Mouse (Mus musculus): ENCODE results near the gene Serpinb8.

Gene Serpinb8

GRCm38 (mm10) chr1:107642457-107643118 lies 52.8 kb downstream of the Serpinb8 start:
- DNase-seq (ENCODE audit: low read depth, low spot score), result no peak

DNA sequence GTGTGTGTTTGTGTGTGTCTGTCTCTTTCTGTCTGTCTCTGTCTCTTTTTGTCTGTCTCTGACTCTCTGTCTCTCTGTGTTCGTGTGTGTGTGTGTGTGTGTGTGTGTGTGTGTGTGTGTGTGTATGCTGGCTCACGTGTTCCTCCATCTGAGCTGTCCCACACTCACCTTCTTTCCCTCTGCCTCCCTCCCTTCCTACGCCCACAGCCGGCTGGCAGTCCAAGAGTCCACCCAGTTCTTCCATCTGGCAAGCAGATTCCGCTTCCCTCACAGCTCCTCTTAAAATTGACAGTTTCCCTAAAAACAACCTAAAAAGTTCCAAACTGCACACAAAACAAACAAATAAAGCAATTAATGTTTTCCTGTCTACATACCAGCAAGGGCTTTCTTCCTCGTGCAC lies 55.3 kb downstream of the Serpinb8 start:
- DNase-seq (ENCODE audit: low read depth, low spot score), result no peak

GRCm38 (mm10) chr1:107657689-107658088 lies 67.9 kb downstream of the Serpinb8 start:
- DNase-seq (ENCODE audit: low read depth, low spot score), result no peak
